Mouse (Mus musculus) stomach, embryonic 16.5 days (tissue): ENCODE data around the gene Hdac1. TPM values are rescaled to one million over a fixed set of nuclear protein-coding genes. Genes with fewer than 3 reads are reported as not detected.

Experiments used
- ATAC-seq: fragments of 200-750 bp; cut with Nextera tagmentation; 2 replicates; pipeline ENCODE4 v1.8.0; 2017; ENCODE audit warnings: moderate number of reproducible peaks, moderate TSS enrichment; ENCODE audit not compliant: insufficient read depth, low FRiP score
- H3K27ac ChIP-seq: fragments of 300-500 bp; sonication (generic); 2 replicates; pipeline ENCODE4 v1.5.1; 2014; ENCODE audit warnings: low read length
- H3K27me3 ChIP-seq: fragments of 300-500 bp; sonication (generic); 2 replicates; pipeline ENCODE4 v1.6.1; 2014; ENCODE audit warnings: low read length, control low read depth, mixed read lengths; ENCODE audit not compliant: control insufficient read depth, insufficient read depth
- H3K36me3 ChIP-seq: fragments of 300-500 bp; sonication (generic); 2 replicates; pipeline ENCODE4 v1.6.1; 2014; ENCODE audit warnings: low read length; ENCODE audit not compliant: control insufficient read depth, insufficient read depth
- H3K4me1 ChIP-seq: fragments of 300-500 bp; sonication (generic); 2 replicates; pipeline ENCODE4 v1.6.1; 2014; ENCODE audit warnings: low read length, control low read depth, mixed read lengths; ENCODE audit not compliant: control insufficient read depth, insufficient read depth
- H3K4me2 ChIP-seq: fragments of 300-500 bp; sonication (generic); 2 replicates; pipeline ENCODE4 v1.6.1; 2014; ENCODE audit warnings: low read depth, low read length, mixed read lengths
- H3K4me3 ChIP-seq: fragments of 300-500 bp; sonication (generic); replicated peaks from 2 replicates; pipeline ENCODE4 v1.5.1; 2014; ENCODE audit warnings: mild to moderate bottlenecking, low read length
- H3K9ac ChIP-seq: fragments of 300-500 bp; sonication (generic); 2 replicates; pipeline ENCODE4 v1.6.1; 2014; ENCODE audit warnings: low read length
- H3K9me3 ChIP-seq: fragments of 300-500 bp; sonication (generic); replicated peaks from 2 replicates; pipeline ENCODE4 v1.6.1; 2016; ENCODE audit warnings: low read length, control low read depth; ENCODE audit not compliant: control insufficient read depth
- WGBS: fragments of 180-500 bp; shearing (Covaris S2); extraction: QIAGEN DNeasy Blood & Tissue Kit; methylation state at CpG from one replicate; pipeline ENCODE4 v1.1.7; 2014; 5-methylcytosine and 5-hydroxymethylcytosine counted together
- polyA plus RNA-seq: library from polyadenylated mRNA; unstranded; fragments of >200 nt; fragmentation: Nextera tagmentation; extraction: Ambion mirVana; gene quantifications from 2 replicates; pipeline ENCODE4 v1.2.1, GENCODE M21; 2015

Hdac1 gene
- polyA plus RNA-seq, 1 experiment from 2014 or later, result 195 TPM

- no peak overlapping the region for H3K9ac ChIP-seq
These were observed 31.6 kb downstream of the Hdac1 start for GRCm38 (mm10) chr4:129510723-129511412.

GRCm38 (mm10) chr4:129509650-129510049 is 32.9 kb downstream of the Hdac1 start:
- peaks cover 14% of the 10 kb centered on the region for H3K4me1 ChIP-seq
- no peaks in the 10 kb centered on the region for H3K36me3 ChIP-seq
- no peak overlapping the region for H3K4me2 ChIP-seq
- no peak for ATAC-seq
- no peaks in the 10 kb centered on the region for H3K27me3 ChIP-seq
- 73% methylated on average over 3 of the region's 3 CpGs for WGBS
- H3K27ac ChIP-seq, result no peak overlapping the region
- no peak overlapping the region for H3K9ac ChIP-seq
- no peaks in the 10 kb centered on the region for H3K9me3 ChIP-seq
- no peak overlapping the region for H3K4me3 ChIP-seq

More at GRCm38 (mm10) chr4:129510723-129511412, 31.6 kb downstream of the Hdac1 start:
- Histone ChIP-seq H3K4me1 (peaks cover 16% of the 10 kb centered on the region), H3K9me3 (no peaks in the 10 kb centered on the region), H3K4me2 (no peak overlapping the region), H3K27me3 (no peaks in the 10 kb centered on the region), H3K4me3 (no peak overlapping the region), H3K36me3 (no peaks in the 10 kb centered on the region), H3K27ac (0 out of 2 replicates have a peak overlapping the region, but pooled peaks have one; percentile 8)
- 60% methylated on average over 6 of the region's 6 CpGs for WGBS
- ATAC-seq, result no peak

GRCm38 (mm10) chr4:129508834-129509600 is 33.5 kb downstream of the Hdac1 start:
- Histone ChIP-seq H3K27ac (no peak overlapping the region), H3K27me3 (no peaks in the 10 kb centered on the region), H3K9ac (no peak overlapping the region), H3K4me2 (no peak overlapping the region), H3K4me1 (peaks cover 14% of the 10 kb centered on the region), H3K36me3 (no peaks in the 10 kb centered on the region), H3K4me3 (no peak overlapping the region), H3K9me3 (no peaks in the 10 kb centered on the region)
- no peak for ATAC-seq
- 60% methylated on average over 15 of the region's 15 CpGs for WGBS

GRCm38 (mm10) chr4:129508237-129508515 is 34.3 kb downstream of the Hdac1 start:
- Histone ChIP-seq H3K36me3 (no peaks in the 10 kb centered on the region), H3K27ac (no peak overlapping the region), H3K9me3 (no peaks in the 10 kb centered on the region), H3K27me3 (no peaks in the 10 kb centered on the region), H3K9ac (no peak overlapping the region), H3K4me3 (no peak overlapping the region), H3K4me2 (no peak overlapping the region), H3K4me1 (peaks cover 12% of the 10 kb centered on the region)
- no peak for ATAC-seq
- WGBS, result 62% methylated on average over 3 of the region's 3 CpGs

DNA sequence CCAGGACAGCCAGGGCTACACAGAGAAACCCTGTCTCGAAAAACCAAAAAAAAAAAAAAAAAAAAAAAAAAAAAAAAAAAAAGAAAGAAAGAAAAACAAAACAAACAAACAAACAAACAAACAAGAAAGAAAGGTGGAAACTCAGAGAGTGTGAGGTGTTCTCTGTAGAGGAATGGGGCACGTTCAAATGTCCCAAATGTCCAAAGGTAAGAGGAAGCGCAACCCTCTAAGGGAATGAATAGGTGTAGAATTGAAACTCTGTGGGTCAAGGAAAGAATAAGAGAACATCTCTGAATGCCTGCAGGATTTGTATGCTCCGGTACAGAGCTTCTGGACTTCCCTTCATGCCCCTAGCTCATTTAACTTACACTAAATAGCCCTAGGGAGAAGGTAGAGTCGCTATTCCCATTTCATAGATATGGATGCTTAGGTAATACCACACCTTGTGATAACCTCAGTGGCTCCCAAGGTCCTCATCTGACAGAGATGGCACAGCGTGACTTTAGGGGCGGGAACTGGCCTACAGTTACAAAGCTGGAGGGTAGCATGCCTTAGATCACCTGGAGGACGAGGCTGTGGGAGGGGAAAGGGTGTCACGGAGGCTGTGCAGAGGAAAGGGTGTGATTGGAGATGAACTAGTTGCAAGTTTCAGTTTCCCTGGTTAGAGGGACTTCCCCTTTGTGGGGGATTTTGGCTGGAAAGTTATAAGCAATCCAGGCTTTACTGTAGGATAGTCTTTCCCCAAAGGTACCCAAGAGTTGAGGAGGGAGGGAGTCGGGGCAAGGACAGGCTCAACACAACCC is 34.9 kb downstream of the Hdac1 start:
- Histone ChIP-seq H3K4me2 (no peak overlapping the region), H3K27me3 (no peaks in the 10 kb centered on the region), H3K4me3 (no peak overlapping the region), H3K36me3 (no peaks in the 10 kb centered on the region), H3K9me3 (no peaks in the 10 kb centered on the region), H3K27ac (no peak overlapping the region), H3K9ac (0 out of 2 replicates have a peak overlapping the region, but pooled peaks have one; percentile 10), H3K4me1 (peaks cover 11% of the 10 kb centered on the region; the same call in 1 of the 2 replicates)
- ATAC-seq, result no peak
- WGBS, result 49% methylated on average over 9 of the region's 10 CpGs

DNA sequence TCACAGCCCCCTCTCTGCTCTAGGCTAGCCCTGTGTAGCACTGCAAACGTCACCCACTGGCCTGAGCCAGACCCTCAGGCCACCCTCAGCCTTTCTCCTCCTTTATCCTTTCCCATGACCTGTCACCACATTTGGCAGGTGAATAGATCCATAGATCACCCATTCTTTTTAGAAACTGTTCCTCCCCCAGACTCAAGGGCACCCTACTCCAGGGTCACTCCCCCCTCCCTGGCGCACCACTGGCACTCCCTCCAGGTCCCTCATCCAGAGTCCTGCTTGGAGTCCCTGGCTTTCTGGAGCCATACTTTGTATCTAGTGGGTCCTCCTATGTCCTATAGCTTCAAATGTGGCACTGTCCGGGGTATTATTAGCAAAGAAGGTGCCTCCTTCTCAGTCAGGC is 37.0 kb downstream of the Hdac1 start:
- H3K4me2 ChIP-seq, result no peak overlapping the region
- H3K9me3 ChIP-seq, result no peaks in the 10 kb centered on the region
- H3K4me3 ChIP-seq, result no peak overlapping the region
- H3K9ac ChIP-seq, result no peak overlapping the region
- 83% methylated on average over 3 of the region's 3 CpGs for WGBS
- H3K36me3 ChIP-seq, result no peaks in the 10 kb centered on the region
- no peak overlapping the region for H3K27ac ChIP-seq
- ATAC-seq, result no peak
- H3K4me1 ChIP-seq, result peaks cover 21% of the 10 kb centered on the region
- no peaks in the 10 kb centered on the region for H3K27me3 ChIP-seq

DNA sequence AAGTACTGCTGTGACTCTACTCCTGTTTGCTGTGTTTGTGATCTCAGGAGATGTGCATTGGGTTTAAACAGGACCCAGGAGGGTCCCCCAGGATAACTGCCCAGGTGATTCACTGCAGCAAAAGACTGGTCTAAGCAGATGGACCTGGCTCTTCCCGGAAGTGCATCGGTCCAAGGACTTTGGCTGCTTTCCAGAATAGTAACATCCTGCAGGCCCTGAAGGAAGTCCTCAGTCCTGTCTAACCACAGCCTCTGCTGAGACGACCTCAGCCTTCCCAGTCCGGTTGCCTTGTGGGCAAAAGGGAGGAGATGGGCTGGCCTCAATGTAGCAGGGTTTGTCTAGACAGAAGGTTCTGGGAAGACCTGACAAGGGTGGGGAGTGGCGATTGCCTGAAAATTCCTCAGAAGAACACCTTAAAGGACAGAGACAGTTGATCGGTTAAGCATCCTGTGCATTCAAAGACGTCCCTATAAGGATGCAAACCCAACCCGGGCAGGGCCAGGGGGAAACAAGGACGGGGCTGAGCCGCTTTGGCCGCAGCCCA is 39.5 kb downstream of the Hdac1 start:
- H3K4me3 ChIP-seq, result no peak overlapping the region
- no peaks in the 10 kb centered on the region for H3K36me3 ChIP-seq
- peak overlapping the region; percentile 43; the same call in 1 of the 2 replicates for H3K27ac ChIP-seq
- no peaks in the 10 kb centered on the region for H3K27me3 ChIP-seq
- no peaks in the 10 kb centered on the region for H3K9me3 ChIP-seq
- no peak overlapping the region for H3K4me2 ChIP-seq
- ATAC-seq, result no peak
- H3K4me1 ChIP-seq, result peaks cover 15% of the 10 kb centered on the region
- 52% methylated on average over 11 of the region's 11 CpGs for WGBS
- no peak overlapping the region for H3K9ac ChIP-seq

DNA sequence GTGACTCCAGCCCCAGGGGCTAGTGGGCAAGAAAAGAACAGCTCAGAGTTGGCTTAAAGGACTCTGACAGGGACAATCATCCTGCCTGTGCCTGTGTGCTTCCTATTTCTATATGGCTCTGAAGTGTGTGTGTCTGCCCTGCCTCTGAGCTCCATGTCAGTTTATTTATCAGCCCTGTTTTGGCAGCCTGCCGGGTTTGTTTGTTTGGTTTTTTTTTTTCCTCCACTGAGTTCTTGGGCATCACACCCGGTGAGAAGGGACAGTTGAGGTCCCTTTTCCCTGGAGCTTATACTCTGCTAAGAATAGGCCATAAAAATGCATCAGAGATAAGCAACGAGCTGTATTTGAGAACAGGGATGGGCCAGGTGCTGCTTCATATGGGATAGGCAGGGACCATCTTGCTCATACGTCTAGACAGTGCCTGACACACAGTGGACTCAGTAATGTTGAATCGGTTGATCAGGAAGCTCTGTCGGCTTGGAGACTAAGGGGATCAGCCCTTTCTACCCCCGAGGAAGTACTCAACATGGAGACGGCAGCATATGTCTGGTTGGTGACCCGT is 40.1 kb downstream of the Hdac1 start:
- no peak for ATAC-seq
- no peak overlapping the region for H3K9ac ChIP-seq
- no peak overlapping the region for H3K4me2 ChIP-seq
- H3K27me3 ChIP-seq, result no peaks in the 10 kb centered on the region
- no peak overlapping the region for H3K4me3 ChIP-seq
- no peaks in the 10 kb centered on the region for H3K9me3 ChIP-seq
- WGBS, result 42% methylated on average over 9 of the region's 9 CpGs
- H3K4me1 ChIP-seq, result peaks cover 12% of the 10 kb centered on the region
- H3K27ac ChIP-seq, result peak overlapping the region; percentile 43; the same call in 1 of the 2 replicates
- no peaks in the 10 kb centered on the region for H3K36me3 ChIP-seq
